Mouse (Mus musculus) MEL (cell line): ENCODE data around the gene Olfr101. TPM values are rescaled to one million over a fixed set of nuclear protein-coding genes. Genes with fewer than 3 reads are reported as not detected.

Source experiments
- DNase-seq: peaks from one replicate; pipeline ENCODE4 v3.0.0; 2011; ENCODE audit warnings: low read depth, low spot score
- H3K27ac ChIP-seq: 2 replicates; pipeline ENCODE4 v1.5.1; 2012; ENCODE audit warnings: low read depth, mild to moderate bottlenecking, control low read depth, low read length, moderate library complexity; ENCODE audit not compliant: control insufficient read depth
- H3K27me3 ChIP-seq, 2 experiments: fragments of 150-350 bp in 1 of 2; sonication (generic) in 1 of 2; 2 replicates each; pipeline ENCODE4 v1.6.1; 2012; ENCODE audit warnings: low read length in 2 of 2, mild to moderate bottlenecking in 2 of 2, improper control_type of control experiment in 1 of 2, moderate library complexity in 1 of 2; ENCODE audit not compliant: insufficient read depth in 2 of 2, control insufficient read depth in 1 of 2
- H3K36me3 ChIP-seq, 2 experiments: 2 replicates each; pipeline ENCODE4 v1.6.1; 2012 to 2014; ENCODE audit warnings: low read length in 2 of 2, improper control_type of control experiment in 1 of 2, inconsistent platforms in 1 of 2, mild to moderate bottlenecking in 1 of 2; ENCODE audit not compliant: insufficient read depth in 2 of 2, control insufficient read depth in 1 of 2
- H3K4me1 ChIP-seq, 2 experiments: fragments of 150-350 bp in 1 of 2; sonication (generic) in 1 of 2; 2 replicates each; pipeline ENCODE4 v1.6.1; 2012; ENCODE audit warnings: low read length in 2 of 2, improper control_type of control experiment in 1 of 2, mild to moderate bottlenecking in 1 of 2; ENCODE audit not compliant: insufficient read depth in 2 of 2, control insufficient read depth in 1 of 2
- H3K4me3 ChIP-seq, 2 experiments: fragments of 150-350 bp in 1 of 2; sonication (generic) in 1 of 2; 2 replicates each; pipeline ENCODE4 v1.5.1; 2012; ENCODE audit warnings: low read depth in 2 of 2, low read length in 2 of 2, mild to moderate bottlenecking in 2 of 2, moderate library complexity in 2 of 2, control low read depth in 1 of 2, improper control_type of control experiment in 1 of 2; ENCODE audit not compliant: control insufficient read depth in 1 of 2, insufficient read depth in 1 of 2
- H3K79me2 ChIP-seq: 2 replicates; pipeline ENCODE4 v1.6.1; 2012; ENCODE audit warnings: mild to moderate bottlenecking, low read length, moderate library complexity; ENCODE audit not compliant: control insufficient read depth, poor library complexity, insufficient read depth
- H3K9ac ChIP-seq: 2 replicates; pipeline ENCODE4 v1.6.1; 2012; ENCODE audit warnings: low read depth, mild to moderate bottlenecking, control low read depth, low read length, moderate library complexity; ENCODE audit not compliant: control insufficient read depth, poor library complexity, severe bottlenecking
- H3K9me3 ChIP-seq: fragments of 150-350 bp; sonication (generic); replicated peaks from 2 replicates; pipeline ENCODE4 v1.6.1; 2012; ENCODE audit warnings: mild to moderate bottlenecking, low read length, improper control_type of control experiment, moderate library complexity; ENCODE audit not compliant: insufficient read depth
- CTCF ChIP-seq, 3 experiments: IDR thresholded peaks in 2 of 3; conservative IDR thresholded peaks in 1 of 3; 2 replicates each; pipeline ENCODE4 v1.5.1; 2011 to 2012; ENCODE audit warnings: low read length in 3 of 3, low read depth in 2 of 3, mild to moderate bottlenecking in 2 of 3, improper control_type of control experiment in 1 of 3, inconsistent platforms in 1 of 3, mixed read lengths in 1 of 3, moderate library complexity in 1 of 3; ENCODE audit not compliant: control insufficient read depth in 1 of 3, insufficient read depth in 1 of 3, poor library complexity in 1 of 3, severe bottlenecking in 1 of 3
- EP300 ChIP-seq, 2 experiments: IDR thresholded peaks; 2 replicates each; pipeline ENCODE4 v1.6.1; 2011; ENCODE audit warnings: improper control_type of control experiment in 2 of 2, low read length in 2 of 2, low read depth in 1 of 2, mild to moderate bottlenecking in 1 of 2
- ETS1 ChIP-seq: IDR thresholded peaks from 2 replicates; pipeline ENCODE4 v1.6.1; 2012; ENCODE audit warnings: low read depth, mild to moderate bottlenecking, inconsistent platforms, low read length, improper control_type of control experiment, moderate library complexity
- HCFC1 ChIP-seq: IDR thresholded peaks from 2 replicates; pipeline ENCODE4 v1.6.1; 2012; ENCODE audit warnings: low read depth, mild to moderate bottlenecking, inconsistent platforms, low read length, improper control_type of control experiment, moderate library complexity
- JUND ChIP-seq: IDR thresholded peaks from 2 replicates; pipeline ENCODE4 v1.6.1; 2011; ENCODE audit warnings: low read depth, mild to moderate bottlenecking, improper control_type of control experiment, low read length
- MEF2A ChIP-seq: IDR thresholded peaks from 2 replicates; pipeline ENCODE4 v1.6.1; 2014; ENCODE audit warnings: low read depth, mild to moderate bottlenecking, inconsistent platforms, low read length, improper control_type of control experiment; ENCODE audit not compliant: poor library complexity, insufficient replicate concordance, severe bottlenecking; ENCODE audit errors: extremely low read depth
- MXI1 ChIP-seq: IDR thresholded peaks from 2 replicates; pipeline ENCODE4 v1.6.1; 2011; ENCODE audit warnings: mild to moderate bottlenecking, low read depth, low read length, improper control_type of control experiment
- MYC ChIP-seq: IDR thresholded peaks from 2 replicates; pipeline ENCODE4 v1.6.1; 2011; ENCODE audit warnings: low read depth, mild to moderate bottlenecking, low read length, improper control_type of control experiment, moderate library complexity
- POLR2A ChIP-seq, 2 experiments: IDR thresholded peaks; 2 replicates each; pipeline ENCODE4 v1.6.1; 2011 to 2012; ENCODE audit warnings: low read length in 2 of 2, mild to moderate bottlenecking in 2 of 2, control low read depth in 1 of 2, improper control_type of control experiment in 1 of 2, low read depth in 1 of 2, moderate library complexity in 1 of 2; ENCODE audit not compliant: control insufficient read depth in 1 of 2, insufficient read depth in 1 of 2, poor library complexity in 1 of 2
- polyA plus RNA-seq, 2 experiments: library from polyadenylated mRNA; stranded (reverse) in 1 of 2; unstranded in 1 of 2; fragments of >175 nt in 1 of 2; fragments of >200 nt in 1 of 2; gene quantifications; 2 replicates each; pipeline versions ENCODE4 v1.2.1 to v1.2.4; 2012; ENCODE audit warnings: low replicate concordance in 2 of 2, low read depth in 1 of 2; ENCODE audit not compliant: insufficient read length in 2 of 2, insufficient read depth in 1 of 2, missing spikeins in 1 of 2
- total RNA-seq: library from RNA; depleted of rRNA; stranded (reverse); fragments of 300-350 nt; gene quantifications from 2 replicates; pipeline ENCODE4 v1.2.3, GENCODE M21; 2012

Gene Olfr101
- total and polyA plus RNA-seq, 3 experiments, result not detected

DNA sequence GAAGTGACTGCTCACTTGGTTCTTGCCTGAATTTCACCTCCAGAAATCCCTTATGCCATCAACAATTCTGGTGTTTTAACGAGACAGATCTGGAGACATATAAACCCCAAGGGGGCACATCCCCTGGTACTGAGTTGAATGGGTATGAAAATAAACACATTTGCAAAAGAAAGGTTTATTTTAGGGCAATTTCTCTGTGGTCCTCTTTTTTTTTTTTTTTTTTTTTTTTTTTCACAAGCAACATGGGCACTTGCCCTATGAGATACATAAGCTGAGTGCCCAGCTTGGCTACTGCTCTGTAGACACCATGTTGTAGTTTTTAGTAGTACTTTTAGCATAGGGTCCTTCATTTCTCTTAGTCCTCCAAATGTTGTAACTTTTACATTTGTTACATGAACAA, 20.8 kb downstream of the Olfr101 start, which contains the start of gene Olfr99:
Olfr99 (minus strand) TSS at position 101 of the 400 bp plus-strand sequence.
- no peaks in the 10 kb centered on the region for H3K27me3 ChIP-seq
- no peak within 1 kb of the TSS for H3K27ac ChIP-seq
- DNase-seq, result no peak
- no peaks in the 10 kb centered on the region for H3K79me2 ChIP-seq
- H3K9ac ChIP-seq, result no peak within 1 kb of the TSS
- no peak within 1 kb of the TSS for H3K4me3 ChIP-seq
- H3K9me3 ChIP-seq, result no peaks in the 10 kb centered on the region
- no peaks in the 10 kb centered on the region for H3K36me3 ChIP-seq
- H3K4me1 ChIP-seq, result no peaks in the 10 kb centered on the region
- TF ChIP-seq MYC (no peak), EP300 (IDR thresholded peaks at IDR 0.05; ENCODE audit: low read depth in 1 of 2, low read length in 2 of 2) (no peak), HCFC1 (no peak), JUND (no peak), ETS1 (no peak)

DNA sequence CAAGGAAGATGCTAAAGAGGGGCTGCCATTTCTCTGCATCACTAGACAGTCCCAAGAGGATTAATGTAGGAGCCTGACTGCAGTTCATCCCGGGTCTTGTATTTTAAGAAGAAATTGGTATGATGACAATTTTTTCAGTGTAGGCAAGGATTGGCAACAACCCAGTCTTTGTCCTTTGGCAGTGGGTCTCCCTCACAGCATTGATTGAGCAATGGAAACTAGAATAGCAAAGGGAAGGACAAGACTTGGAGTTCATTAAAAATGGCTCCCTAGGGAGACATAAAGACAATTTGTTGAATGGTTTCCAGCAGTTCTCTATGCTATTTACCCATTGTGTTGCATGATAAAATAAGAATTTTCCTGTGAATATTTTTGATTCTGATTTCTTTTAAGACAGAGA, 23.8 kb downstream of the Olfr101 start:
- Histone ChIP-seq H3K4me1 (peaks cover 0 to 2% of the 10 kb centered on the region in 2 experiments; a peak in 1 of 4 replicates), H3K27me3 (no peaks in the 10 kb centered on the region), H3K27ac (no peak overlapping the region), H3K9me3 (no peaks in the 10 kb centered on the region), H3K4me3 (no peak overlapping the region), H3K9ac (no peak overlapping the region), H3K36me3 (no peaks in the 10 kb centered on the region), H3K79me2 (no peaks in the 10 kb centered on the region)
- TF ChIP-seq POLR2A (IDR thresholded peaks at IDR 0.05; ENCODE audit: control insufficient read depth in 1 of 2, insufficient read depth in 1 of 2, low read depth in 1 of 2, low read length in 2 of 2, poor library complexity in 1 of 2), result no peak
- TF ChIP-seq MEF2A, result no peak
- no peak for TF ChIP-seq EP300 (IDR thresholded peaks at IDR 0.05; ENCODE audit: low read depth in 1 of 2, low read length in 2 of 2)
- DNase-seq, result no peak

DNA sequence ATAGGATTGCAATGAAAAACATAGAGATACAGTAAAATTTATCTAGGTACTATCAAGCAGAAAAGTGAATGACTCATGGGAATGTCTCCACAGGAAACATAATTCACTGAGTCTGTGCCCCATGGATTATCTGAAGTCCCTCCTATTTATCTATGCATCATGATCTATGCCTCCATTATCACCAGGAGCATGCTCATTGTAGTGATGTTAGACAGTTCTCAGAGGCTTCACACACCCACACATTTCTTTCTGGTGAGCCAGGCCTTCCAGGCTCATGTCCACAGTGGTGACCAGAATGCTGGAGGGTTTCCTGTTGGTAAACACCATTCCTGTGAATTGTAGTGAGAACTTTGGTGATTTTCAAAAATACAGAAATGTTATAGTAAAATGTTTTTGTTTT, 27.5 kb downstream of the Olfr101 start:
- no peak overlapping the region for H3K4me3 ChIP-seq
- TF ChIP-seq CTCF (IDR thresholded peaks at IDR 0.05 in 2 of 3, conservative IDR thresholded peaks at IDR 0.05 in 1 of 3; ENCODE audit: control insufficient read depth in 1 of 3, insufficient read depth in 1 of 3, low read depth in 2 of 3, low read length in 3 of 3, poor library complexity in 1 of 3, severe bottlenecking in 1 of 3) (no peak), MXI1 (no peak)
- TF ChIP-seq, all 39 proteins: peak for 0
- no peak overlapping the region for H3K9ac ChIP-seq
- H3K27me3 ChIP-seq, result no peaks in the 10 kb centered on the region
- DNase-seq, result no peak
- no peaks in the 10 kb centered on the region for H3K79me2 ChIP-seq
- H3K36me3 ChIP-seq, result no peaks in the 10 kb centered on the region
- peaks cover 0 to 2% of the 10 kb centered on the region in 2 experiments; a peak in 1 of 4 replicates for H3K4me1 ChIP-seq
- no peaks in the 10 kb centered on the region for H3K9me3 ChIP-seq
- no peak overlapping the region for H3K27ac ChIP-seq
